Mouse (Mus musculus): Measurements from ENCODE around the gene Dnm3.

DNA sequence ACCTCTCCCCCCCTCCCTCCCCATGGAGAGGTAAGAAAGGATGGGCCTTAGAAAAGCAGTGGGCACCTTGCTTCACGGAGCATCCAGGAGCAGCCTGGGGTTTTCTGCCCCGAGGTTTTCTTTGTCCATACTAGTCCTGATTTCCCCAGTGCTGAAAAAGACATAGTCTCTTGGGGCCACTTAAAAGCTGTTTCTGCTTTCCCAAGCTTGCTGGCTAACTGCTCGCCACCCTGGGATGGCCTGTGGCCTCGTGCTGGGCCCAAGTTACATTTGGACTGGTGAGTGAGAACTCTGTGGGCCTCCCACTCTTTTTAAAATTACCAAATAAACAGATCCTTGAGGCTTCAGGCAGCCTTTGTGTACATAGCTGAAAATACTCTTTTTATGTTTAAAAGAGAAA is 500.5 kb downstream of the Dnm3 start:
- TF ChIP-seq CTCF (IDR thresholded peaks at IDR 0.05; ENCODE audit: control insufficient read depth, insufficient read depth, insufficient read length) (no peak), USF1 (IDR thresholded peaks at IDR 0.05; ENCODE audit: low read depth) (no peak), MAX (IDR thresholded peaks at IDR 0.05) (no peak), CEBPB (IDR thresholded peaks at IDR 0.05; ENCODE audit: low read depth) (no peak), MYOD1 (IDR thresholded peaks at IDR 0.05; ENCODE audit: control insufficient read depth, insufficient read length, low read depth) (no peak), MYOG (IDR thresholded peaks at IDR 0.05; ENCODE audit: control insufficient read depth, extremely low read depth, insufficient read length) (no peak), FOSL1 (IDR thresholded peaks at IDR 0.05; ENCODE audit: insufficient read depth, low read length, poor library complexity, severe bottlenecking) (no peak)

Measured in C2C12 (cell line).